Mouse (Mus musculus): Measurements from ENCODE around the gene Gm45799. TPM values are rescaled to one million over a fixed set of nuclear protein-coding genes. Genes with fewer than 3 reads are reported as not detected.
A peak's percentile ranks its signal among the peaks of the same experiment; 100 is the strongest.

Gm45799 gene
- polyA plus RNA-seq (2012; rRNA removed): 56.6 and 57.3 TPM in 2 replicates

DNA sequence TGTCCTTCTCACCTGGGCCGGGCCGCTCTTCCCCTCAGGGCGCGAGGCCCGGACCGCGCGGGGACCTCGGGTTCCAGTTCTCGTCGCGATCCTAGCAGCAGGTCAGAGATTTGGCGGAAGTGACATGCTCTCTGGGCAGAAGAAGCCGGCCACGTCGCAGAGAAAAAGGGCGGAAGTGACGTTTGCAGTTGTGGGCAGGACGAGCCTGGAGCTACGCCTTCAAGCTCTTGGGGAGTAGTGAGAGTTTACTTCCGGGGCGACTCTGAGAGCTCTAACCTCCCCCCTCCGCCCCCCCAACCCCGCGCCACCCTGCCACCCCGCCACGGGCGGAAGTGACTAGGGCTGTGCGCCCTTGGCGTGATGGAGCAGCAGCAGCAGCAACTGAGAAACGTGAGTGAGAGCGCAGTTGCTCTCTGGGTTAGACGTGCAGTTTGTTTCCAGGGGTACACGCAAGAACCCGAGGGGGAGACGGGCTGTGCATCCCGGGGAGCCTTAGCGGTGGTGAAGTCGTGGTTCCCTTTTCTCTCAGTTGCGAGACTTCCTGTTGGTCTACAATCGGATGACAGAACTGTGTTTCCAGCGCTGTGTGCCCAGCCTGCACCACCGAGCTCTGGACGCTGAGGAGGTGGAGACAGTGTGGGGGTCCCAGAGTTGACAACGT, at the start of gene Gm45799, which contains the start of gene Arfip2:
Gm45799 (plus strand) TSS at position 320 of the 661 bp plus-strand sequence.
Arfip2 (minus strand) TSS at position 184 of the 661 bp plus-strand sequence.
- Histone ChIP-seq H3K27ac (ENCODE audit: insufficient read depth, low read length) (peak within 1 kb of the TSS; percentile 63), H3K4me3 (ENCODE audit: insufficient read depth, low read length) (peak within 1 kb of the TSS; percentile 85), H3K4me1 (ENCODE audit: control insufficient read depth, insufficient read depth, low read length) (peaks cover 2% of the 10 kb centered on the region)
- peak; percentile 75; the same call in 1 of the 2 replicates for TF ChIP-seq POLR2A (IDR thresholded peaks at IDR 0.05; ENCODE audit: extremely low read depth, insufficient read depth, low read length)
- no peak for TF ChIP-seq CTCF (IDR thresholded peaks at IDR 0.05; ENCODE audit: extremely low read depth, insufficient read depth, low read length)

DNA sequence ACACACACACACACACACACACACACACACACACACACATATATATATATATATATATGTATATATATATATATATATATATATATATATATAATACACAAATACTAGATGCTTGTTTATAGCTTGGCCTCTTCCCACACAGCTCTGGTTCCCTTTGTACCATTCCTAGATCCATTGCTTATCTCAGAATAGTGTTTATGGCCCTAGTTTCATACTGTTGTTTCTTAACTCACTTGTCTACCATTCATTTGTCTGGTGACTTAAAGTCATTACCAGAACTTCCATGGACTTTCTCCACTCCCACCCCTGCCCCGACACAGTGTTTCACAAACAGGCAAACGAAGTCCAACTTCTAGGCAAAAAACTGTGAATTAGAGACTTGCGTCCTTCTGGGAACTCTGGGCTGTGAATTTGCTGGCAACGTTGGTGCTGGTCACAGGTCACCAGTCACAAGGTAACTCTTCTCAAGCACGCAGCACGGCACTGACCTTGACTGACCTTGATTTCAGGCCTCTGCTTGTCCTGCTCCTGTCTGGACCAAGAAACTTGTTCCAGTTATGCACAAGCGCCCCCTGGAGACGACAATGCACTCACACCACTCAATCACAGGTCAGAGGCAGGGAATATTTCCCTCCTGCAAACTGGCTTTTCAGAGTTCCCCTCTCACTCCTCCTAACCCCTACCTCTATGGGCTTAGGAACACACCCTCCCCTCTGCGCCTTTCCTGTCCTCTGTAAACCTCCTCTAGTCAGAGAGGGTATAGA, 37.3 kb upstream of the Gm45799 start:
- no peak overlapping the region for H3K27ac ChIP-seq (ENCODE audit: insufficient read depth, low read length)
- peak; percentile 79 for TF ChIP-seq CTCF (IDR thresholded peaks at IDR 0.05; ENCODE audit: extremely low read depth, insufficient read depth, low read length)
- TF ChIP-seq POLR2A (IDR thresholded peaks at IDR 0.05; ENCODE audit: extremely low read depth, insufficient read depth, low read length): no peak
- no peak overlapping the region for H3K4me3 ChIP-seq (ENCODE audit: insufficient read depth, low read length)
- H3K4me1 ChIP-seq (ENCODE audit: control insufficient read depth, insufficient read depth, low read length): no peaks in the 10 kb centered on the region

DNA sequence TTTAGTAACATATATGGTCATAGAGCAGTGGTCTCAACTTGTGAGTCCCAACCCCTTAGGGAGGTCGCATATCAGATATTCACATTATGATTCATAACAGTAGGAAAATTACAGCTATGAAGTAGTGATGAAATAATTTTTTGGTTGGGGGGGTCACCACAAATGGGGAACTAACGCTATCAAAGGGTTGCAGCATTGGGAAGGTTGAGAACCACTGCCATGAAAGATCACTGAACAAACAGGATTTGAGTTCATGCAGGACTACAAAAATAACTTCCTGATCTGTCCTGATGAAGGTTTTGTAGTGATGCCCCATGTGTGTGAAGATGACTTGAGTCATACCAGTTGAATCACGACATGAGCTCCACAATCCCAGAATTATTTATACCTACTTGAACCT, 31.9 kb upstream of the Gm45799 start:
- no peak overlapping the region for H3K27ac ChIP-seq (ENCODE audit: insufficient read depth, low read length)
- no peaks in the 10 kb centered on the region for H3K4me1 ChIP-seq (ENCODE audit: control insufficient read depth, insufficient read depth, low read length)
- no peak overlapping the region for H3K4me3 ChIP-seq (ENCODE audit: insufficient read depth, low read length)
- no peak for TF ChIP-seq POLR2A (IDR thresholded peaks at IDR 0.05; ENCODE audit: extremely low read depth, insufficient read depth, low read length)
- TF ChIP-seq CTCF (IDR thresholded peaks at IDR 0.05; ENCODE audit: extremely low read depth, insufficient read depth, low read length): no peak

- Histone ChIP-seq H3K4me1 (ENCODE audit: control insufficient read depth, insufficient read depth, low read length) (no peaks in the 10 kb centered on the region), H3K27ac (ENCODE audit: insufficient read depth, low read length) (no peak overlapping the region), H3K4me3 (ENCODE audit: insufficient read depth, low read length) (no peak overlapping the region)
- no peak for TF ChIP-seq CTCF (IDR thresholded peaks at IDR 0.05; ENCODE audit: extremely low read depth, insufficient read depth, low read length)
- TF ChIP-seq POLR2A (IDR thresholded peaks at IDR 0.05; ENCODE audit: extremely low read depth, insufficient read depth, low read length): no peak
Measured at GRCm38 (mm10) chr7:105611767-105612166, 28.6 kb upstream of the Gm45799 start.

DNA sequence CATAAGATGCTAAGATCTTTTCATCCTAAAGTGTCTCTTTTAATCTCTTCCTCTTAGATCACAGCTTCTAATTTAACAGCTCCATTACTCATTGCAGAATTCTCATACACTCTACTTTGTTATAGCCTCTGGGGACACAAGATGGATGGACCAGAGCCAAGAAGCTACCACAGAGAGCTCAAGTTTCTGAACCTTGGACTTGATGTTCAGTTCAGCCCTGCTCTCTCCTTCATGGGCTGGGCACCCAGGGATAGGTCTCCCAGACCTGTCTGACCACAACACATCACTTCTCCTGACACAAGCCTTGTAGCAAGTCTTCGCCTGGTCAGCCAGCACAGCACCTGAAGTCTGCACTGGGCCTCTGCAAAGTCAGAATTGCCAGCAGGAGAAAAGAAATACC, 26.0 kb upstream of the Gm45799 start:
- H3K4me1 ChIP-seq (ENCODE audit: control insufficient read depth, insufficient read depth, low read length): no peaks in the 10 kb centered on the region
- H3K27ac ChIP-seq (ENCODE audit: insufficient read depth, low read length): no peak overlapping the region
- TF ChIP-seq POLR2A (IDR thresholded peaks at IDR 0.05; ENCODE audit: extremely low read depth, insufficient read depth, low read length) (no peak), CTCF (IDR thresholded peaks at IDR 0.05; ENCODE audit: extremely low read depth, insufficient read depth, low read length) (no peak)
- H3K4me3 ChIP-seq (ENCODE audit: insufficient read depth, low read length): no peak overlapping the region

GRCm38 (mm10) chr7:105615720-105616119, 24.6 kb upstream of the Gm45799 start:
- Histone ChIP-seq H3K27ac (ENCODE audit: insufficient read depth, low read length) (no peak overlapping the region), H3K4me3 (ENCODE audit: insufficient read depth, low read length) (no peak overlapping the region), H3K4me1 (ENCODE audit: control insufficient read depth, insufficient read depth, low read length) (no peaks in the 10 kb centered on the region)
- TF ChIP-seq POLR2A (IDR thresholded peaks at IDR 0.05; ENCODE audit: extremely low read depth, insufficient read depth, low read length) (no peak), CTCF (IDR thresholded peaks at IDR 0.05; ENCODE audit: extremely low read depth, insufficient read depth, low read length) (no peak)

DNA sequence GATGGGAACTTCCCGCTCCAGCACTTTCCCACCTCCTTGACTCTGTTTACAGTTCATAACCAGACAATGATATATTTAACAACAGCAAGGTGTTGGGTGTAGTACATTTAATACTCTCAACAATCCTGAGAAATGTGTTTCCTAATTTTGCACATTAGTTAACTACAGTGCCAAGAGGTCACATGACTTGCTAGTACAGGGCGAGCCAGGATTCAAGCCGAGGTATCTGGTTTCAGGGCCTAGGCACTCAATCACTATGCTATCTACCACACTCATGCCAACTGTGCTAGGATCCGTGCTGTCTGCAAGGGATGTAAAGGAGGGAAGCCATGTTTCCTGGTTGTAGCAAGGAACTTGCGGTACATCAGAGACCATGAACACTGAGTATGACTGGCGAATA, 23.8 kb upstream of the Gm45799 start:
- Histone ChIP-seq H3K4me1 (ENCODE audit: control insufficient read depth, insufficient read depth, low read length) (no peaks in the 10 kb centered on the region), H3K4me3 (ENCODE audit: insufficient read depth, low read length) (no peak overlapping the region)
- no peak for TF ChIP-seq POLR2A (IDR thresholded peaks at IDR 0.05; ENCODE audit: extremely low read depth, insufficient read depth, low read length)
- no peak for TF ChIP-seq CTCF (IDR thresholded peaks at IDR 0.05; ENCODE audit: extremely low read depth, insufficient read depth, low read length)

GRCm38 (mm10) chr7:105617810-105618209, 22.5 kb upstream of the Gm45799 start:
- TF ChIP-seq POLR2A (IDR thresholded peaks at IDR 0.05; ENCODE audit: extremely low read depth, insufficient read depth, low read length): no peak
- Histone ChIP-seq H3K27ac (ENCODE audit: insufficient read depth, low read length) (no peak overlapping the region), H3K4me3 (ENCODE audit: insufficient read depth, low read length) (no peak overlapping the region), H3K4me1 (ENCODE audit: control insufficient read depth, insufficient read depth, low read length) (peaks cover 3% of the 10 kb centered on the region; the same call in 1 of the 2 replicates)

More for the DNA sequence above, 23.8 kb upstream of the Gm45799 start:
- H3K27ac ChIP-seq (ENCODE audit: insufficient read depth, low read length): no peak overlapping the region

GRCm38 (mm10) chr7:105619701-105620100, 20.7 kb upstream of the Gm45799 start:
- H3K4me3 ChIP-seq (ENCODE audit: insufficient read depth, low read length): no peak overlapping the region
- peaks cover 3% of the 10 kb centered on the region; the same call in 1 of the 2 replicates for H3K4me1 ChIP-seq (ENCODE audit: control insufficient read depth, insufficient read depth, low read length)
- no peak overlapping the region for H3K27ac ChIP-seq (ENCODE audit: insufficient read depth, low read length)
- TF ChIP-seq CTCF (IDR thresholded peaks at IDR 0.05; ENCODE audit: extremely low read depth, insufficient read depth, low read length) (no peak), POLR2A (IDR thresholded peaks at IDR 0.05; ENCODE audit: extremely low read depth, insufficient read depth, low read length) (no peak)

GRCm38 (mm10) chr7:105621053-105621452, 19.3 kb upstream of the Gm45799 start:
- no peak for TF ChIP-seq CTCF (IDR thresholded peaks at IDR 0.05; ENCODE audit: extremely low read depth, insufficient read depth, low read length)
- no peak for TF ChIP-seq POLR2A (IDR thresholded peaks at IDR 0.05; ENCODE audit: extremely low read depth, insufficient read depth, low read length)
- peaks cover 3% of the 10 kb centered on the region; the same call in 1 of the 2 replicates for H3K4me1 ChIP-seq (ENCODE audit: control insufficient read depth, insufficient read depth, low read length)
- H3K4me3 ChIP-seq (ENCODE audit: insufficient read depth, low read length): no peak overlapping the region
- no peak overlapping the region for H3K27ac ChIP-seq (ENCODE audit: insufficient read depth, low read length)
